Mouse (Mus musculus) neural tube, embryonic 12.5 days (tissue): Measurements from ENCODE around the gene Ablim1. TPM values are rescaled to one million over a fixed set of nuclear protein-coding genes. Genes with fewer than 3 reads are reported as not detected.

Experiments
- ATAC-seq: fragments of 200-750 bp; cut with Nextera tagmentation; 2 replicates; pipeline ENCODE4 v1.8.0; 2017; ENCODE audit warnings: low read depth, mild to moderate bottlenecking, moderate TSS enrichment, moderate library complexity; ENCODE audit not compliant: low FRiP score
- H3K27ac ChIP-seq: fragments of 300-500 bp; sonication (generic); 2 replicates; pipeline ENCODE4 v1.5.1; 2016
- H3K27me3 ChIP-seq: fragments of 300-500 bp; sonication (generic); replicated peaks from 2 replicates; pipeline ENCODE4 v1.6.1; 2016; ENCODE audit warnings: mild to moderate bottlenecking
- H3K36me3 ChIP-seq: fragments of 300-500 bp; sonication (generic); 2 replicates; pipeline ENCODE4 v1.6.1; 2016; ENCODE audit warnings: mild to moderate bottlenecking
- H3K4me1 ChIP-seq: fragments of 300-500 bp; sonication (generic); 2 replicates; pipeline ENCODE4 v1.6.1; 2016
- H3K4me2 ChIP-seq: fragments of 300-500 bp; sonication (generic); replicated peaks from 2 replicates; pipeline ENCODE4 v1.6.1; 2016; ENCODE audit warnings: mild to moderate bottlenecking
- H3K4me3 ChIP-seq: fragments of 300-500 bp; sonication (generic); 2 replicates; pipeline ENCODE4 v1.5.1; 2016
- H3K9ac ChIP-seq: fragments of 300-500 bp; sonication (generic); 2 replicates; pipeline ENCODE4 v1.6.1; 2016; ENCODE audit warnings: mild to moderate bottlenecking
- H3K9me3 ChIP-seq: fragments of 300-500 bp; sonication (generic); 2 replicates; pipeline ENCODE4 v1.6.1; 2016; ENCODE audit warnings: mild to moderate bottlenecking
- WGBS: fragments of 180-500 bp; shearing (Covaris S2); methylation state at CpG from one replicate; pipeline ENCODE4 v1.1.7; 2016; 5-methylcytosine and 5-hydroxymethylcytosine counted together
- polyA plus RNA-seq: library from polyadenylated mRNA; unstranded; fragments of >200 nt; fragmentation: Nextera tagmentation; extraction: Ambion mirVana; gene quantifications from 2 replicates; pipeline ENCODE4 v1.2.1, GENCODE M21; 2016

Ablim1 gene
- polyA plus RNA-seq, 1 experiment from 2014 or later = 34.9 TPM

- Histone ChIP-seq H3K4me3 (no peak overlapping the region), H3K36me3 (no peaks in the 10 kb centered on the region), H3K9me3 (no peaks in the 10 kb centered on the region), H3K27me3 (no peaks in the 10 kb centered on the region), H3K27ac (no peak overlapping the region), H3K4me2 (no peak overlapping the region), H3K4me1 (peaks cover 17% of the 10 kb centered on the region; the same call in 1 of the 2 replicates), H3K9ac (no peak overlapping the region)
- WGBS = 64% methylated on average over 6 of the region's 6 CpGs
- no peak for ATAC-seq
Observed at GRCm38 (mm10) chr19:57269791-57270190, 44.9 kb downstream of the Ablim1 start.

- H3K27ac ChIP-seq = no peak overlapping the region
- H3K9me3 ChIP-seq = no peaks in the 10 kb centered on the region
- no peaks in the 10 kb centered on the region for H3K27me3 ChIP-seq
- no peak overlapping the region for H3K4me2 ChIP-seq
- H3K36me3 ChIP-seq = no peaks in the 10 kb centered on the region
- H3K9ac ChIP-seq = no peak overlapping the region
- no peak overlapping the region for H3K4me3 ChIP-seq
- ATAC-seq = no peak
- WGBS = 76% methylated on average over 5 of the region's 5 CpGs
- peaks cover 13% of the 10 kb centered on the region; the same call in 1 of the 2 replicates for H3K4me1 ChIP-seq
Observed at GRCm38 (mm10) chr19:57267531-57267930, 47.2 kb downstream of the Ablim1 start.

GRCm38 (mm10) chr19:57266374-57267085, 48.2 kb downstream of the Ablim1 start:
- Histone ChIP-seq H3K27ac (no peak overlapping the region), H3K9ac (no peak overlapping the region), H3K4me3 (no peak overlapping the region), H3K27me3 (no peaks in the 10 kb centered on the region), H3K4me1 (peaks cover 13% of the 10 kb centered on the region; the same call in 1 of the 2 replicates), H3K9me3 (no peaks in the 10 kb centered on the region), H3K36me3 (no peaks in the 10 kb centered on the region), H3K4me2 (no peak overlapping the region)
- 85% methylated on average over 10 of the region's 10 CpGs for WGBS
- no peak for ATAC-seq

GRCm38 (mm10) chr19:57264296-57264947, 50.3 kb downstream of the Ablim1 start:
- 70% methylated on average over 15 of the region's 15 CpGs for WGBS
- no peaks in the 10 kb centered on the region for H3K36me3 ChIP-seq
- no peak overlapping the region for H3K9ac ChIP-seq
- no peak overlapping the region for H3K27ac ChIP-seq
- peaks cover 6% of the 10 kb centered on the region; the same call in 1 of the 2 replicates for H3K4me1 ChIP-seq
- no peak for ATAC-seq
- H3K9me3 ChIP-seq = no peaks in the 10 kb centered on the region
- no peak overlapping the region for H3K4me3 ChIP-seq
- no peak overlapping the region for H3K4me2 ChIP-seq
- H3K27me3 ChIP-seq = no peaks in the 10 kb centered on the region

GRCm38 (mm10) chr19:57257801-57258200, 56.9 kb downstream of the Ablim1 start:
- WGBS = 91% methylated on average over 12 of the region's 12 CpGs
- ATAC-seq = no peak
- H3K9ac ChIP-seq = no peak overlapping the region
- H3K4me2 ChIP-seq = no peak overlapping the region
- no peaks in the 10 kb centered on the region for H3K27me3 ChIP-seq
- no peak overlapping the region for H3K4me3 ChIP-seq
- no peaks in the 10 kb centered on the region for H3K4me1 ChIP-seq
- H3K27ac ChIP-seq = no peak overlapping the region
- no peaks in the 10 kb centered on the region for H3K36me3 ChIP-seq
- no peaks in the 10 kb centered on the region for H3K9me3 ChIP-seq

- no peak overlapping the region for H3K4me3 ChIP-seq
- H3K4me2 ChIP-seq = no peak overlapping the region
- no peaks in the 10 kb centered on the region for H3K36me3 ChIP-seq
- H3K27me3 ChIP-seq = no peaks in the 10 kb centered on the region
- no peak overlapping the region for H3K27ac ChIP-seq
- ATAC-seq = no peak
- no peaks in the 10 kb centered on the region for H3K4me1 ChIP-seq
- WGBS = 59% methylated on average over 9 of the region's 9 CpGs
- no peak overlapping the region for H3K9ac ChIP-seq
- no peaks in the 10 kb centered on the region for H3K9me3 ChIP-seq
Observed at GRCm38 (mm10) chr19:57256666-57257065, 58.1 kb downstream of the Ablim1 start.

- no peak overlapping the region for H3K9ac ChIP-seq
- H3K4me2 ChIP-seq = no peak overlapping the region
- no peak overlapping the region for H3K27ac ChIP-seq
- H3K4me1 ChIP-seq = no peaks in the 10 kb centered on the region
- no peak overlapping the region for H3K4me3 ChIP-seq
- no peaks in the 10 kb centered on the region for H3K36me3 ChIP-seq
- H3K9me3 ChIP-seq = no peaks in the 10 kb centered on the region
- no peaks in the 10 kb centered on the region for H3K27me3 ChIP-seq
- 76% methylated on average over 8 of the region's 8 CpGs for WGBS
- ATAC-seq = no peak
Observed at GRCm38 (mm10) chr19:57255157-57255556, 59.6 kb downstream of the Ablim1 start.

- no peak overlapping the region for H3K4me3 ChIP-seq
- WGBS = 76% methylated on average over 9 of the region's 9 CpGs
- H3K27me3 ChIP-seq = no peaks in the 10 kb centered on the region
- no peak overlapping the region for H3K4me2 ChIP-seq
- H3K36me3 ChIP-seq = no peaks in the 10 kb centered on the region
- no peaks in the 10 kb centered on the region for H3K4me1 ChIP-seq
- H3K9ac ChIP-seq = no peak overlapping the region
- no peaks in the 10 kb centered on the region for H3K9me3 ChIP-seq
- no peak overlapping the region for H3K27ac ChIP-seq
- ATAC-seq = no peak
Observed at GRCm38 (mm10) chr19:57252692-57253448, 61.8 kb downstream of the Ablim1 start.

GRCm38 (mm10) chr19:57248781-57249180, 65.9 kb downstream of the Ablim1 start:
- H3K27me3 ChIP-seq = no peaks in the 10 kb centered on the region
- 91% methylated on average over 5 of the region's 5 CpGs for WGBS
- H3K9me3 ChIP-seq = no peaks in the 10 kb centered on the region
- no peak overlapping the region for H3K27ac ChIP-seq
- H3K9ac ChIP-seq = no peak overlapping the region
- H3K4me2 ChIP-seq = no peak overlapping the region
- no peak overlapping the region for H3K4me3 ChIP-seq
- no peak for ATAC-seq
- no peaks in the 10 kb centered on the region for H3K4me1 ChIP-seq
- H3K36me3 ChIP-seq = no peaks in the 10 kb centered on the region

- no peaks in the 10 kb centered on the region for H3K36me3 ChIP-seq
- H3K4me1 ChIP-seq = 0 out of 2 replicates have a peak, but pooled peaks cover under 1% of the 10 kb centered on the region
- ATAC-seq = no peak
- no peak overlapping the region for H3K4me3 ChIP-seq
- WGBS = 80% methylated on average over 8 of the region's 8 CpGs
- no peaks in the 10 kb centered on the region for H3K27me3 ChIP-seq
- H3K9ac ChIP-seq = no peak overlapping the region
- no peak overlapping the region for H3K4me2 ChIP-seq
- no peak overlapping the region for H3K27ac ChIP-seq
- no peaks in the 10 kb centered on the region for H3K9me3 ChIP-seq
Observed at GRCm38 (mm10) chr19:57247221-57247620, 67.5 kb downstream of the Ablim1 start.

- 0 out of 2 replicates have a peak, but pooled peaks cover 7% of the 10 kb centered on the region for H3K4me1 ChIP-seq
- H3K27me3 ChIP-seq = no peaks in the 10 kb centered on the region
- H3K36me3 ChIP-seq = no peaks in the 10 kb centered on the region
- 69% methylated on average over 7 of the region's 7 CpGs for WGBS
- H3K9ac ChIP-seq = no peak overlapping the region
- no peak overlapping the region for H3K4me2 ChIP-seq
- no peak overlapping the region for H3K4me3 ChIP-seq
- no peak for ATAC-seq
- H3K9me3 ChIP-seq = no peaks in the 10 kb centered on the region
- H3K27ac ChIP-seq = no peak overlapping the region
Observed at GRCm38 (mm10) chr19:57244281-57244680, 70.4 kb downstream of the Ablim1 start.

GRCm38 (mm10) chr19:57243606-57244005, 71.1 kb downstream of the Ablim1 start:
- ATAC-seq = no peak
- Histone ChIP-seq H3K4me3 (no peak overlapping the region), H3K27me3 (no peaks in the 10 kb centered on the region), H3K4me1 (0 out of 2 replicates have a peak, but pooled peaks cover 7% of the 10 kb centered on the region), H3K27ac (no peak overlapping the region), H3K9me3 (no peaks in the 10 kb centered on the region), H3K36me3 (no peaks in the 10 kb centered on the region), H3K9ac (no peak overlapping the region), H3K4me2 (no peak overlapping the region)
- WGBS = 87% methylated on average over 8 of the region's 8 CpGs
